Mouse (Mus musculus) megakaryocyte, embryonic 14.5 days (primary cell): ENCODE measurements around the gene Tshz2.

ENCODE experiments used
- FLI1 ChIP-seq: IDR thresholded peaks from 2 replicates; pipeline ENCODE4 v1.6.1; 2012; ENCODE audit warnings: low read length, inconsistent platforms, mixed read lengths
- GATA1 ChIP-seq: IDR thresholded peaks from 3 replicates; pipeline ENCODE4 v1.6.1; 2012; ENCODE audit warnings: mixed read lengths, low read length, inconsistent platforms, borderline replicate concordance

DNA sequence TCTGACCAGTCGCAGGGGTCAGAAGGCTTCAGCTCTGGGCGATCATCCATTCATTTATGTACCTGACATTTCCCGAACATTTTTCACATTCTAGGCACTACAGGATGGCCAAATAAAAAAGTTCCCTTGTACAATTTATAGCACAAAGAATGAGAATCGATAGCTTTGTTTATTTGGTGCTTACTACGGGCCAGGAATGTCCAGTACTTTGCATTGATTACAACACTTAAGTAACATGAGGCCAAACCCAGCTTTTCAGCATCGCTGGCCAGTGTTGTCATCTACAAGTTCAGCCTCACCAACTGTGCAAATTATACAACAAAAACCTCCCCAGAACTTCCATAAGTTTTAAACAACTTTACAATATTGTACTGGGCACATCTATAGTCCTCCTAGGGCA is 315.3 kb downstream of the Tshz2 start:
- TF ChIP-seq GATA1 (no peak), FLI1 (no peak)
